Mouse (Mus musculus) testis, adult 2 months (tissue): ENCODE measurements around the gene Hacd1.

Source experiments
- CTCF ChIP-seq: fragments of 200-500 bp; IDR thresholded peaks from 2 replicates; pipeline ENCODE4 v1.5.1; 2012; ENCODE audit warnings: low read depth, mild to moderate bottlenecking, inconsistent platforms, low read length, moderate library complexity; ENCODE audit not compliant: control insufficient read depth, insufficient read depth, insufficient replicate concordance
- POLR2A ChIP-seq: fragments of 200-500 bp; IDR thresholded peaks from 2 replicates; pipeline ENCODE4 v1.6.1; 2012; ENCODE audit warnings: low read depth, mild to moderate bottlenecking, inconsistent platforms, low read length, moderate library complexity; ENCODE audit not compliant: control insufficient read depth

GRCm38 (mm10) chr2:14102603-14103002 lies 46.7 kb upstream of the Hacd1 start:
- TF ChIP-seq CTCF (no peak), POLR2A (no peak)
